36 mouse cellular contexts compared by ENCODE assay signal in the genomic region with DNA sequence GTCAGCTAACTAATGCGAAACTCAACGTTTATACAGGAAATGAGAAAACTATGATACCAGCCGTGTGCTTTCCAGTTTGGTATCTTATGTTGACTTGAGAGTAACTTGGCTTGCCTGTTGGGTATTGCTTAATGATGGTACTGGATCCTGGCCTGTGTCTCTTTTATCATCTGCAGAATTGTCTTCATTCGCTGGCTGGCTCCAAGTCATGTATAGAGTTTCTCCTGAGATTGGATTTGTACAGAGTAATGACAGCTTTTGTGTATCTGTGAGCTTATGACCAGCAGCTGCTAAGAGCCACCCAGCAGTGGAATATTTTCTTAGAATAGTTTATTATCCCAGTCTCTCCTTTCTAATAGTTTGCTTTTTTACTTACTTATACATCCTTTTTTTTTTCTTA.
"Had no signal": no experiment of that assay in that cellular context is flagged by ENCODE, and none has a peak within 500 bp of the region (broad histone marks: within the 10 kb centered on the region; RNA-seq: fewer than 3 reads in every experiment).

No protein-coding gene starts in this region.

- H3K9ac ChIP-seq: heart, embryonic 12.5 days; heart, embryonic 13.5 days; heart, embryonic 15.5 days; hindbrain, embryonic 12.5 days; hindbrain, embryonic 13.5 days; hindbrain, embryonic 14.5 days; hindbrain, embryonic 15.5 days; intestine, embryonic 15.5 days; kidney, embryonic 15.5 days had no signal

- H3K4me2 ChIP-seq: heart, embryonic 11.5 days; heart, embryonic 12.5 days; heart, embryonic 13.5 days; heart, embryonic 15.5 days; hindbrain, embryonic 12.5 days; hindbrain, embryonic 13.5 days; hindbrain, embryonic 14.5 days; hindbrain, embryonic 15.5 days; intestine, embryonic 15.5 days; kidney, embryonic 15.5 days had no signal

- H3K4me1 ChIP-seq: heart, embryonic 10.5 days; heart, embryonic 12.5 days; heart, embryonic 13.5 days; heart, embryonic 15.5 days; hindbrain, embryonic 10.5 days; hindbrain, embryonic 12.5 days; hindbrain, embryonic 13.5 days; hindbrain, embryonic 15.5 days; intestine, embryonic 15.5 days; kidney, embryonic 15.5 days had no signal

- DNase-seq: heart, adult 18-20 months; heart, adult 2 months; heart, postnatal 10 days; heart, postnatal 14 days; heart, postnatal 36 days; heart, postnatal 4 days; kidney, adult 11 months; kidney, adult 18-20 months; kidney, adult 2 months; kidney, adult 8-10 months; kidney, adult 9 months; kidney, postnatal 10 days; kidney, postnatal 14 days; kidney, postnatal 25 days; kidney, postnatal 36 days; kidney, postnatal 4 days; layer of hippocampus, adult 9-11 months had no signal

- H3K36me3 ChIP-seq: heart, embryonic 10.5 days; heart, embryonic 12.5 days; heart, embryonic 13.5 days; heart, embryonic 15.5 days; hindbrain, embryonic 10.5 days; hindbrain, embryonic 12.5 days; hindbrain, embryonic 13.5 days; hindbrain, embryonic 15.5 days; intestine, embryonic 15.5 days; kidney, embryonic 15.5 days had no signal

- H3K4me3 ChIP-seq: heart, adult 2 months; heart, embryonic 10.5 days; heart, embryonic 12.5 days; heart, embryonic 13.5 days; heart, embryonic 15.5 days; hindbrain, embryonic 10.5 days; hindbrain, embryonic 12.5 days; hindbrain, embryonic 13.5 days; hindbrain, embryonic 15.5 days; intestine, embryonic 15.5 days; kidney, embryonic 15.5 days; layer of hippocampus, adult 2 months had no signal

- H3K27ac ChIP-seq: heart, adult 2 months; heart, embryonic 10.5 days; heart, embryonic 13.5 days; heart, embryonic 15.5 days; hindbrain, embryonic 10.5 days; hindbrain, embryonic 12.5 days; hindbrain, embryonic 13.5 days; hindbrain, embryonic 14.5 days; hindbrain, embryonic 15.5 days; hindbrain, postnatal 0 days; intestine, embryonic 15.5 days; kidney, embryonic 15.5 days; kidney, postnatal 0 days; layer of hippocampus, adult 2 months had no signal

- H3K27me3 ChIP-seq: heart, embryonic 12.5 days; heart, embryonic 13.5 days; heart, embryonic 15.5 days; hindbrain, embryonic 12.5 days; hindbrain, embryonic 13.5 days; hindbrain, embryonic 15.5 days; intestine, embryonic 15.5 days; kidney, embryonic 15.5 days had no signal

- ATAC-seq: hindbrain, embryonic 16.5 days; hindbrain, postnatal 0 days; inflammation-experienced regulatory T-cells, adult 6 months; intestine, embryonic 15.5 days; intestine, embryonic 16.5 days; intestine, postnatal 0 days had no signal

- H3K9me3 ChIP-seq: heart, embryonic 10.5 days; heart, embryonic 12.5 days; heart, embryonic 13.5 days; heart, embryonic 15.5 days; hindbrain, embryonic 10.5 days; hindbrain, embryonic 12.5 days; hindbrain, embryonic 13.5 days; hindbrain, embryonic 15.5 days; intestine, embryonic 15.5 days; kidney, embryonic 15.5 days had no signal
